Mouse (Mus musculus): ENCODE results near the gene Dach1. TPM values are rescaled to one million over a fixed set of nuclear protein-coding genes. Genes with fewer than 3 reads are reported as not detected.

Dach1 gene
- polyA plus RNA-seq, 2 experiments, result 0.17 to 0.29 TPM

DNA sequence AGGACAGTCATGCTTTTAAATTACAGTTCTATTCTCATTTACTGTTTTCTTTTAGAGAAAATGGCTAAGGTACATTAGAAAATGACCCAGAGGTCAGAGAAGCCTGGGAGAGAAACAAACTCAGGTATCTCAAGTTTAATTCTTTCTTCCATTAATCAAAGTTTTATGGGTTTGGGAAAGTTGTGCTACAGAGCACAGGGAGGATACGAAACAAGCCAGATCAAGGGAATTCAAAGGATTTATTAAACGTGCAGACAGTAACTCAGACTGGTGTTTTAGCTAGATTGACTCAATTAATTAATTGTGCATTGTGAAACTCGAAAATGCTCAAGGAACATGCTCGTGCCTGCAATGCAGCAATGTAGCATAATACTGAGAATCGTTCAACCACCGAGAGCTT lies 186.9 kb downstream of the Dach1 start:
- H3K9ac ChIP-seq (replicated peaks), result no peak overlapping the region
- no peak overlapping the region for H3K4me3 ChIP-seq (ENCODE audit: insufficient read depth in 1 of 2, low read depth in 2 of 2, low read length in 2 of 2)
- H3K9me3 ChIP-seq (ENCODE audit: control insufficient read depth, low read length), result no peaks in the 10 kb centered on the region
- H3K4me2 ChIP-seq (ENCODE audit: low read depth), result no peak overlapping the region
- WGBS (ENCODE audit: insufficient replicate concordance), result 61% methylated on average over 6 of the region's 6 CpGs
- DNase-seq (ENCODE audit: low read depth in 3 of 3, low spot score in 3 of 3) (no peak), ATAC-seq (ENCODE audit: insufficient read depth) (no peak)
- no peaks in the 10 kb centered on the region for H3K36me3 ChIP-seq (replicated peaks; ENCODE audit: control insufficient read depth, insufficient read depth, low read depth)
- H3K27ac ChIP-seq, result no peak overlapping the region
- no peak for TF ChIP-seq CTCF (IDR thresholded peaks at IDR 0.05; ENCODE audit: low read depth)
- no peak for TF ChIP-seq EP300 (IDR thresholded peaks at IDR 0.05; ENCODE audit: low read depth)
- no peaks in the 10 kb centered on the region for H3K4me1 ChIP-seq (replicated peaks; ENCODE audit: control insufficient read depth in 2 of 2, insufficient read depth in 2 of 2, low read length in 1 of 2)
- no peaks in the 10 kb centered on the region for H3K27me3 ChIP-seq (ENCODE audit: control insufficient read depth, insufficient read depth, low read length)

- Histone ChIP-seq H3K4me3 (ENCODE audit: insufficient read depth in 1 of 2, low read depth in 2 of 2, low read length in 2 of 2) (no peak overlapping the region), H3K27ac (no peak overlapping the region), H3K4me1 (replicated peaks; ENCODE audit: control insufficient read depth in 2 of 2, insufficient read depth in 2 of 2, low read length in 1 of 2) (no peaks in the 10 kb centered on the region), H3K27me3 (ENCODE audit: control insufficient read depth, insufficient read depth, low read length) (no peaks in the 10 kb centered on the region), H3K36me3 (replicated peaks; ENCODE audit: control insufficient read depth, insufficient read depth, low read depth) (no peaks in the 10 kb centered on the region), H3K9ac (replicated peaks) (no peak overlapping the region), H3K9me3 (ENCODE audit: control insufficient read depth, low read length) (no peaks in the 10 kb centered on the region), H3K4me2 (ENCODE audit: low read depth) (no peak overlapping the region)
- ATAC-seq (ENCODE audit: insufficient read depth) (no peak), DNase-seq (ENCODE audit: low read depth in 3 of 3, low spot score in 3 of 3) (no peak)
- WGBS (ENCODE audit: insufficient replicate concordance), result 65% methylated on average over 4 of the region's 4 CpGs
- TF ChIP-seq EP300 (IDR thresholded peaks at IDR 0.05; ENCODE audit: low read depth) (no peak), CTCF (IDR thresholded peaks at IDR 0.05; ENCODE audit: low read depth) (no peak)
Observed at GRCm38 (mm10) chr14:97980879-97981278, 188.7 kb downstream of the Dach1 start.

GRCm38 (mm10) chr14:97976091-97976490 lies 193.5 kb downstream of the Dach1 start:
- H3K4me1 ChIP-seq (replicated peaks; ENCODE audit: control insufficient read depth in 2 of 2, insufficient read depth in 2 of 2, low read length in 1 of 2), result no peaks in the 10 kb centered on the region
- no peak overlapping the region for H3K9ac ChIP-seq (replicated peaks)
- H3K4me3 ChIP-seq (ENCODE audit: insufficient read depth in 1 of 2, low read depth in 2 of 2, low read length in 2 of 2), result no peak overlapping the region
- ATAC-seq (ENCODE audit: insufficient read depth), result no peak
- DNase-seq (ENCODE audit: low read depth in 3 of 3, low spot score in 3 of 3), result no peak
- no peaks in the 10 kb centered on the region for H3K27me3 ChIP-seq (ENCODE audit: control insufficient read depth, insufficient read depth, low read length)
- no peak overlapping the region for H3K27ac ChIP-seq
- TF ChIP-seq CTCF (IDR thresholded peaks at IDR 0.05; ENCODE audit: low read depth), result no peak
- no peak for TF ChIP-seq EP300 (IDR thresholded peaks at IDR 0.05; ENCODE audit: low read depth)
- H3K4me2 ChIP-seq (ENCODE audit: low read depth), result no peak overlapping the region
- 53% methylated on average over 1 of the region's 1 CpGs for WGBS (ENCODE audit: insufficient replicate concordance)
- H3K9me3 ChIP-seq (ENCODE audit: control insufficient read depth, low read length), result no peaks in the 10 kb centered on the region
- no peaks in the 10 kb centered on the region for H3K36me3 ChIP-seq (replicated peaks; ENCODE audit: control insufficient read depth, insufficient read depth, low read depth)

GRCm38 (mm10) chr14:97975447-97975846 lies 194.1 kb downstream of the Dach1 start:
- ATAC-seq (ENCODE audit: insufficient read depth) (no peak), DNase-seq (ENCODE audit: low read depth in 3 of 3, low spot score in 3 of 3) (no peak)
- WGBS (ENCODE audit: insufficient replicate concordance), result 74% methylated on average over 7 of the region's 7 CpGs
- no peaks in the 10 kb centered on the region for H3K4me1 ChIP-seq (replicated peaks; ENCODE audit: control insufficient read depth in 2 of 2, insufficient read depth in 2 of 2, low read length in 1 of 2)
- H3K9ac ChIP-seq (replicated peaks), result no peak overlapping the region
- no peaks in the 10 kb centered on the region for H3K36me3 ChIP-seq (replicated peaks; ENCODE audit: control insufficient read depth, insufficient read depth, low read depth)
- H3K27ac ChIP-seq, result no peak overlapping the region
- no peaks in the 10 kb centered on the region for H3K9me3 ChIP-seq (ENCODE audit: control insufficient read depth, low read length)
- no peak for TF ChIP-seq EP300 (IDR thresholded peaks at IDR 0.05; ENCODE audit: low read depth)
- TF ChIP-seq CTCF (IDR thresholded peaks at IDR 0.05; ENCODE audit: low read depth), result no peak
- no peak overlapping the region for H3K4me3 ChIP-seq (ENCODE audit: insufficient read depth in 1 of 2, low read depth in 2 of 2, low read length in 2 of 2)
- H3K4me2 ChIP-seq (ENCODE audit: low read depth), result no peak overlapping the region
- H3K27me3 ChIP-seq (ENCODE audit: control insufficient read depth, insufficient read depth, low read length), result no peaks in the 10 kb centered on the region

GRCm38 (mm10) chr14:97964543-97965069 lies 205.0 kb downstream of the Dach1 start:
- no peaks in the 10 kb centered on the region for H3K4me1 ChIP-seq (replicated peaks; ENCODE audit: control insufficient read depth in 2 of 2, insufficient read depth in 2 of 2, low read length in 1 of 2)
- ATAC-seq (ENCODE audit: insufficient read depth), result no peak

More at GRCm38 (mm10) chr14:97964543-97965069, 205.0 kb downstream of the Dach1 start:
- no peaks in the 10 kb centered on the region for H3K36me3 ChIP-seq (replicated peaks; ENCODE audit: control insufficient read depth, insufficient read depth, low read depth)
- H3K4me2 ChIP-seq (ENCODE audit: low read depth), result no peak overlapping the region
- no peak for TF ChIP-seq CTCF (IDR thresholded peaks at IDR 0.05; ENCODE audit: low read depth)
- TF ChIP-seq EP300 (IDR thresholded peaks at IDR 0.05; ENCODE audit: low read depth), result no peak
- 50% methylated on average over 2 of the region's 2 CpGs for WGBS (ENCODE audit: insufficient replicate concordance)
- no peak overlapping the region for H3K9ac ChIP-seq (replicated peaks)
- no peak overlapping the region for H3K4me3 ChIP-seq (ENCODE audit: insufficient read depth in 1 of 2, low read depth in 2 of 2, low read length in 2 of 2)
- no peak for DNase-seq (ENCODE audit: low read depth in 3 of 3, low spot score in 3 of 3)
- no peaks in the 10 kb centered on the region for H3K9me3 ChIP-seq (ENCODE audit: control insufficient read depth, low read length)
- H3K27ac ChIP-seq, result no peak overlapping the region
- no peaks in the 10 kb centered on the region for H3K27me3 ChIP-seq (ENCODE audit: control insufficient read depth, insufficient read depth, low read length)

Measured in liver, embryonic 14.5 days (tissue).